In the genomic region with DNA sequence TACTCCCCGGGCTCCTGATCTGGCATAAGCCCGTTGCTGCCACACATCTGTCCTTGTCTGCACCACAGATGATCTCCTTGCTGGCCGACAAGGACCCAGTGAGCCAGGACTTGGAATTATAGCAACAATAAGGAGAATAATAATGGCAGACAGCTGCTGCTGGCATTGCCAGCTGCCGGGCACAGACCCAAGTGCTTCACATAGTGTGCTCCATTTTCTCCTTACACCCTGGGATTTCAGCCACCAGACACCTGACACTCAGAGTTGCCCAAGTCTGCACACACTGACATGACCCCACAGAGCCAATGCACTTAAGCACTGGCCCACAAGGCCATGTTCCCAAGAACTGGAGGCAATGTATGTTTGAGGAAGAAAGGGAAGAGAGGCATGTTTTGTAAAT, we compare ENCODE assay signal across 16 mouse cellular contexts.
DNase-seq lines count a peak whose midpoint lies in the region; ATAC-seq and TF ChIP-seq lines count a peak whose summit lies in the region.
"Had no signal": no experiment of that assay in that cellular context is flagged by ENCODE, and none has a peak within 500 bp of the region (broad histone marks: within the 10 kb centered on the region; RNA-seq: fewer than 3 reads in every experiment).

No protein-coding gene starts in this region.

- DNase-seq in heart, adult 2 months: peak; percentile 46 to 66
- DNase-seq in heart, embryonic 10.5 days (ENCODE audit: low spot score): no peak
- peak; percentile 7 for DNase-seq in NIH3T3 (ENCODE audit: low read depth)
- peak; percentile 29 for DNase-seq in brain, embryonic 14.5 days (ENCODE audit: low read depth)
- DNase-seq in heart, postnatal 14 days: peak; percentile 28 to 47
- DNase-seq in spleen, postnatal 4 days (ENCODE audit: low spot score in 2 of 2): no peak
- DNase-seq: cerebellum, adult 8-10 months; forebrain, postnatal 0 days; kidney, adult 18-20 months; kidney, postnatal 25 days; lung, embryonic 14.5 days; midbrain, embryonic 14.5 days; right cerebral cortex, adult 18-20 months had no signal

- no peak overlapping the region for H3K4me3 ChIP-seq in heart, adult 2 months
- H3K4me3 ChIP-seq in heart, embryonic 10.5 days: no peak overlapping the region
- H3K4me3 ChIP-seq: embryonic facial prominence, embryonic 12.5 days had no signal

- TF ChIP-seq CTCF in heart, adult 2 months (IDR thresholded peaks at IDR 0.05): no peak
- TF ChIP-seq CTCF in brain, embryonic 14.5 days (IDR thresholded peaks at IDR 0.05; ENCODE audit: borderline replicate concordance, extremely low read depth, insufficient read depth, insufficient read length): no peak

- no peaks in the 10 kb centered on the region for H3K27me3 ChIP-seq in heart, adult 2 months (ENCODE audit: control insufficient read depth, insufficient read depth, low read length)
- no peaks in the 10 kb centered on the region for H3K27me3 ChIP-seq in heart, embryonic 10.5 days (ENCODE audit: insufficient read depth, poor library complexity, severe bottlenecking)
- H3K27me3 ChIP-seq: embryonic facial prominence, embryonic 12.5 days had no signal

- ATAC-seq in CD4-positive, CD25-positive, alpha-beta regulatory T cell, adult 4 months: no peak
- ATAC-seq: forebrain, postnatal 0 days; hindbrain, postnatal 0 days had no signal

- H3K9me3 ChIP-seq in heart, embryonic 10.5 days: no peaks in the 10 kb centered on the region
- H3K9me3 ChIP-seq: embryonic facial prominence, embryonic 12.5 days had no signal

- TF ChIP-seq EP300 in heart, adult 2 months (IDR thresholded peaks at IDR 0.05; ENCODE audit: insufficient read depth, low read depth, low read length): 0 out of 2 replicates have a peak, but pooled peaks have one; percentile 48

- H3K36me3 ChIP-seq in heart, adult 2 months (ENCODE audit: control insufficient read depth, insufficient read depth, low read length): no peaks in the 10 kb centered on the region
- no peaks in the 10 kb centered on the region for H3K36me3 ChIP-seq in heart, embryonic 10.5 days
- H3K36me3 ChIP-seq: embryonic facial prominence, embryonic 12.5 days had no signal

- H3K27ac ChIP-seq in heart, adult 2 months: no peak overlapping the region
- no peak overlapping the region for H3K27ac ChIP-seq in heart, embryonic 10.5 days
- H3K27ac ChIP-seq: embryonic facial prominence, embryonic 12.5 days; hindbrain, postnatal 0 days had no signal

- H3K79me2 ChIP-seq in heart, adult 2 months (replicated peaks; ENCODE audit: control insufficient read depth, insufficient read depth, low read length): no peaks in the 10 kb centered on the region

- 59% methylated on average over 4 of the region's 4 CpGs for WGBS in heart, adult 2 months
- 72% methylated on average over 4 of the region's 4 CpGs for whole genome bisulfite sequencing in heart, embryonic 10.5 days

- no peaks in the 10 kb centered on the region for H3K4me1 ChIP-seq in heart, adult 2 months (ENCODE audit: control insufficient read depth, insufficient read depth, low read length)
- no peaks in the 10 kb centered on the region for H3K4me1 ChIP-seq in heart, embryonic 10.5 days
- H3K4me1 ChIP-seq: embryonic facial prominence, embryonic 12.5 days had no signal

- no peak for TF ChIP-seq POLR2A in heart, adult 2 months (IDR thresholded peaks at IDR 0.05; ENCODE audit: insufficient read depth, low read depth, low read length)
- no peak for TF ChIP-seq POLR2A in brain, embryonic 14.5 days (IDR thresholded peaks at IDR 0.05; ENCODE audit: borderline replicate concordance, extremely low read depth, insufficient read depth, insufficient read length, poor library complexity, severe bottlenecking)

- H3K9ac ChIP-seq in heart, adult 2 months (ENCODE audit: low read depth, low read length): no peak overlapping the region
- H3K9ac ChIP-seq: embryonic facial prominence, embryonic 12.5 days; forebrain, postnatal 0 days; lung, embryonic 14.5 days had no signal

- intact Hi-C loops in heart, adult 2 months (cut with DNase I): loop anchor here (2.0 kb wide), 1 partner anchor 41 kb away; no protein-coding TSS in a partner anchor
- intact Hi-C loops in heart, postnatal 14 days (cut with DNase I): no loop called here

Comparison
In these comparisons a context has a peak if more than half of its experiments do, and no peak if none do; other contexts are left out.
1. DNase-seq: peak in heart, adult 2 months (2 of 2), NIH3T3 (single experiment), brain, embryonic 14.5 days (single experiment) and heart, postnatal 14 days (2 of 2); none in heart, embryonic 10.5 days (single experiment) and spleen, postnatal 4 days (0 of 2).